Mouse (Mus musculus) heart, adult 8-10 months (tissue): ENCODE data around the gene Nell2. TPM values are rescaled to one million over a fixed set of nuclear protein-coding genes. Genes with fewer than 3 reads are reported as not detected.

ENCODE experiments used
- DNase-seq: peaks from one replicate; pipeline ENCODE4 v3.0.0; 2022; ENCODE audit warnings: low spot score
- total RNA-seq, 4 experiments: library from RNA; stranded (reverse); gene quantifications; 2 replicates each; pipeline ENCODE4 v1.2.4; 2022

Gene Nell2
- total RNA-seq, 4 experiments from 2014 or later = 0.11 TPM; not detected in 2

DNA sequence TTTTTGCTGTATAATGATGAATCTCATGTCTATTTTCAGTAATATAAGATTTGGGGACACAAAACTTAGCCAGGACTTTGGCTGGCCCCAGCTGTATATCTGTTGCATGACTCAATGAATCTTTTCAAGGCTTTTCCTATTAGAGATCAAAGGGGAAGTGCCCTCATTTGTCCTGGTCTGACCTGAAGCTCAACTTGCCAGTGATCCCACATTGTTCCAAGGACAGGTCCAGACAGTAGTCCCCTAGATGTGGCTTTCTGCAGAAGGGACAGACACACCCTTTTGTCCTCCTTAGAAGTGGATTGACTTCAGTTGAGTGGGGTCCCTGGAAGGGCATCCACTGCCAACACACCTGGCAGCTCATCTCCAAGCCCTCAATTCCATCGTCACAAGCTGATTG, 173.6 kb downstream of the Nell2 start:
- no peak for DNase-seq

DNA sequence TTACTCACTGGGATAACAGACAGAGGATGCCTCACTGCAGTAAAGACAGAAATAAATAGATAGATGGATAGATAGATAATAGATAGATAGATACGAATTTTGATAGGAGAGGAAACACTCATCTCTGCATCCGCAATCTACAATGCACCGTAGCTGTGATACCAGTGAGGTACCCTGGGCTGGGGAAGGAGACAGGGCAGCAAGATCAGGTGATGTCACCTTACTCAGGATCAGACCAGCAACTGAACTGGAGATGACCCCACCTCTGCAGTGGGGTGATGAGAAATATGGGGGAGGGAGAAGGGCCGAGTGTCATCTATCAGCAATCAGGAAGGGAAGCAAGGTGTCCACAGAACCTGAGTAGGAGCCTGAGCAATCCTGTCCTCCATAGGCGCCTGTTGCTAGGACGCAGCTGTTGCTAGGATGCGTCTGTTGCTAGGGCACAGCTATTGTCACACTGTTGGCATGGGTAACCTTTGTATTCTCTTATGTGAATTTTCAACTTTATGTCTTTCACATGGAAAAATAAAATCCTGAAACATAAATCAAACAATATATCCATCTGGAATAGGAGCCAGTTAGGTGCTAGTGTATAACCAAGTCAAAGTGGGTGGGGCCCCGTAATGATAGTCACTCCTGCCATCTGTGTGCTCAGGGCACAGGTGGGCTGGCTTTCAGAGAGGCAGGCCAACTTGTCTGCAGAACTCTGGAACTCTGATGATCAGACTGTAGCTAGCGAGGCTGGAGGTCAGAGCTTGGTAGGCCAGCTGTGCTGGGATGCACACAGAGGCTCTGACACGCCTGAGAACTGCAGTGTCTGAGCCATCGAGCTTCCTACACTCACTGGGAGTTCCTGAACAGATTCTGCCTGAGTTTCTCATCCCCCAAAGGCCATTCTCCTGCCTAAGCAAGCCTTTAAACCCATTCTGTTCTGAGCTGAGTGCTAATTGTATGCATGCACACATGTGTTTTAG, 193.7 kb downstream of the Nell2 start:
- DNase-seq = no peak

DNA sequence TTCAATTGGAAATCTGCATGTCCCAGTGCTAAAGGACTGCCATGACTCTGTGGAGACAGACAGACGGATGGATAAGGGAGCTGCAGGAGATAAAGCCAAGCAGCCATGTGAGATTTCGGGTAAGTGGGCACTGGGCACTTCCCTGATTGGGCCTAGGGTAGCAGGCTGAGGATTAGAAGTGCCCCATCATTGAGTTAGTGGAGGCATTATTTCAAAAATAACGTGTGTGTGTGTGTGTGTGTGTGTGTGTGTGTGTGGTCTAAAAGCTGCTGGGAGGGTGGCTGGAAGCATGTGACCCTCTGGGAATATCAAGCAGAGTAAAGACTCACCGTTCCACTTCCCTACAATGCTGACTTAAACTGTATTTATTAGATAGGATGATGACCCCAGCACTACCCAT, 195.1 kb downstream of the Nell2 start:
- no peak for DNase-seq

DNA sequence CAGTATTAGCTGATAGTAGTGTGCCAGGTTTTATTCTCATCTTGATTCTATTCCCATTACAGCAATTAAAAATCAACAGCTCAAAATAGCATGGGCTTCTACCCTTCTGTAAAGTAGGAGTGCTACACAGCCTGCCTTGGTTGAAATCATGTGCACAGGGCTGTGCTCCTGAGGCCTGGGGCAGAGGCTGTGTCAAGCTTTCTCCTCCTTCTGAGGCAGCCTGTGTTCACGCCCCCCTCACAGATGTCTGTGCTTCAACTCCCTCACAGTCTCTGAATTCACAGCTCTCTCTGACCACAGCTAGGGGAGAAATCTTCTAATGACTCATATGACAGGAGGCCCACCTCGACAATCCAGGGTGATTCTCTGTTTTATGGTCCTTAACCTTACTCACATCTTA, 197.4 kb downstream of the Nell2 start:
- DNase-seq = no peak

DNA sequence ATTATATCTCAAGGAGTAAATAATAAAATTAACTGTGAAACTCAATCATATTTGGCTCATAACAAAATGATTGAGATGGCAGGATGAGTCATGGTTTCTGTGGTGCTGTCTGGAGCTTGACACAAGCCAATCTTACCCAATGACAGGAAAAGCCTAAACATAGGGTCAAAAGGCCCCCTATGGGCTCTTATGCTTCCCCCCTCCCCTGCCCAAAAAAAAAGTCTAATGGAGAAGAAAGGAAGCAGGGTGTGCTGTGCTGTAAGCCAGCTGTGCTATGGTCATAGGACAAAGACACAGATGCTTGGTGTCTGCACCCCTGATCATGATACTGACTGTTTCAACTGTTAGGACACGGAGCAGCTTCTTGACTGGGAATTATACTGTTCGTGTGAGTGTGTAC, 205.6 kb downstream of the Nell2 start:
- no peak for DNase-seq

DNA sequence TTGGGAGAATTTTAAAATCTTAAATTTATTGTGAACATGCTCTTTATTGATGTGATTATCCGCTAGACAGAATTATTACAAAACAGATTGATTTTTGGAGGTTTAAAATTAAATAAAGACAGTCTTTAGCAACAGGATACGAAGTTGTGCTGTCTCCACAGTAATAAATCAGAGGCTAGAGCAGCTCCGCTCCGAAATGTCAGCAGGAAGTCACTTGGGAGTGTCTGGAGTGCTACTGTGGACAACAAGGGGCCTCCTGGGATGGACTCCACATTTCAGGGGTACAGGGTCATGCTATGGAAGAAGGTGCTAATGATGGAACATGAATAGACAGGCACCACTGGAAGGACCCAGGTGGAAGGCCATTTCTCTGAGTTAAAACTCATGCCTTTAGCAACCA, 211.7 kb downstream of the Nell2 start:
- DNase-seq = no peak

DNA sequence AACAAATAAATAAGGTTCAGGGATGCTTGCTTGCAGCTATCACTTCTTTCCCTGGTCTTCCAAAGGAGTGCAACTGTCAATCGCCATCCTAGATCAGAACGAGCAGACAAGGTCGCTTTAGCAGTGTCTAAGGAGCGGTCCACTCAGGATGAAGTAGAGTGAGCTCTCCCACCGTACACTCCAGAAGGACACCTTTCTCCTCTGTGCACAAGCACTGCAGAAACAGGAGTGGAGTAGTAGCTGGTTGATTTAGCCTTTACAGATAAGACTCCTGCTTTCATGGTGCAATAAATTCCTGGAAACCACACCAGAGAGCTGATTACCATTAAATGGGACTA, 213.6 kb downstream of the Nell2 start:
- DNase-seq = no peak

DNA sequence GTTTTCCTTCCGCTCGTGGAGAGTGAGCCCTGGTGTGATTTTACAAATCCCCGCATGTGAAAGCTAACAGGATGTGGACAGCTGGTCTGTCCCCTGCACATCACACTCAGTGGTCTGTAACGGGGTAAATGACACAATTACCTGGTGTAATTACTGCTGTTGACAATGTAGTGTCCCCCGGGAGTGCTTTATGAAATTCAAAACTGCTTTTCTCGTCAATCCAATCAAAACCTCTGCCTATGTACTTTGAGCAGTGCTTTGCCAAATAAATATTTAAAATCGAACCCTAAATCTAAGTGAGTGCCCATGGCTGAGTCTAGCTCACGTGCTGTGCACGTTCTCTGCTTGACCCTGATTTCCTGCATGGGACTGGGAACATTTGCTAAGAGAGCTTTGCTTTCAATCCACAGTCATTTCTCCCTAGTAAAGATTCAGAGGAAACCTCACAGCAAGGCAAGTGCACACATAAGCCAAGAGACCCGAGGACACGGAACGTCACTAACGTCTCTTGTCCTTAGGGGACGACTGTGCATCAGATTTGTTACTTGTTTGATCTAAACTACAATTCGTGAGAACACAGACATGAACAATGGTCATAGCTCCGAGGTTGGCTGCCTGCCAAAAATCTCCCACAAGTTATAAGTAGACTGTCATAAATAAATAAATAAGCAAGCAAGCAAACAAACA, 214.1 kb downstream of the Nell2 start:
- no peak for DNase-seq

DNA sequence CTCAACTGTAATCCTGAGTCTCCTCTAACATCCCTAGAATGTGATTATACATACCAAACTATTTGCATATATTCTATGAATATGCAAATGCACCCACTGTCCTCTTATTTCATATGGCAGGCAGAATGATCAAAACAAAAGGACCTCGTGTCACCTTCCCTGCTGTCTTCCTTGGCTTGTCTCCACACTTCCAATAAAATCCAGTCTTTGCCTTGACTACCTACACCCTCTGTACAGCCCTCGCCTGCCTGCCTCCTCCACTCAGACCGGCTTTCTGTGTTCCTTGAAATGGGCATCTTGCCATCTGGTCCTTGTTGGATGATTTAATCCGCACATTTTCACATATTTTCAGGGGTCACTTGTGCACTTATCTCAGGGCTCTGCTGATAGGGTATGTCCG, 215.1 kb downstream of the Nell2 start:
- no peak for DNase-seq

DNA sequence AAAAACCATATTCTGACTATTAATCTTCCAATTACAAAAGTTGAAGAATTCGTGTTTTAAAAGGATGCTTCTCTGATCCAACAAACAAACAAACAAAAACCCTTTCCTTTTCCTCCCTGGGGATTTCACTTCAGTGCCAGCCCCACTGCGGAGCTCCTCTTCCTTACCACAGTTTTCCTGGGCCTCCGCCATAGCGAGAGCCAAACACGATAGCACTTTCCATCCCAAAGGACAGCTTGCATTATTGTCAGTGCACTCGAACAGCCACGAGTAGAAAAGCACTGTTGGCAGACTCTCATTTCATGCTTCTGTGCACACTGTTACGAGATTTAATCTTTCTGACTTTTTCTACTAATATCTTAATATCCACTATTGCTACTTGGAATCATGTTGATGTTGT, 224.3 kb downstream of the Nell2 start:
- DNase-seq = no peak

DNA sequence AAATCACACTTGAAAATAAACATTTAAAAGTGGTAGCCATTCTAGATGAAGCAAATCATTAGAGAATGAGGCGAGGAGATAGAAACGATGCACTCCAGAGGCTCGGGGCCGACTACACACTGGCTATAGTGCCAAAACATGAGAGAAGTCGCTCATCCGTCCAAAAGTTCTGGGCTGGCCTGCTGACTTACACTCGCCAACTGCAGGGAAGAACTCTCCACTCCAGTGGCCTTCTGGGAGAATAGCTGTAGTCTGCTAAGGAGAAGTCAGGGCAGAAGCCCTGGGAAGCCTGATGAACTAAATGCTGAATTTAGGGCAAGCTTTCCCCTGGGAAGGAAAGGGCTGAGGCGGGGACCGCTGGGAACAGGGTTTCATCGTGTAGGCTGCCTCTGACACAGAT, 231.8 kb downstream of the Nell2 start:
- DNase-seq = peak; percentile 18

DNA sequence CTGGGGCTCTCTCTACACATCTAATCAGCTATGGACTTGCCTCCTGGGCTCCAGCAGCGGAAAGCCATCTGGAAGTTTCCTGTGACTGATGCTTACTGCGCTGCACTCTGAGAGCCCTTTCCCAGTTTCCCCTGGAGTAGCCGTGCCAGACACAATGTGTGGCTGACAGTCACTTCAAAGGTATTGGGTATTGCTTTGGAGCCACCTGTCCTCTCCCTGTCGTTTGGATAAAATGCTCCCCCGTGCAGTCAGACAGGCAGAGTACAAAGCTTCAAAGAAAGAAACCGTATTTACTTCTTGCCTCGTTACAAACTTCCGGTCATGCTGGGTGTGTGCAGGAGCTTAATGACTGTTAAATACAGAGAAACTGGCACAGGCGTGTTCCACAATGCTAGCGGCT, 239.3 kb downstream of the Nell2 start:
- DNase-seq = no peak

DNA sequence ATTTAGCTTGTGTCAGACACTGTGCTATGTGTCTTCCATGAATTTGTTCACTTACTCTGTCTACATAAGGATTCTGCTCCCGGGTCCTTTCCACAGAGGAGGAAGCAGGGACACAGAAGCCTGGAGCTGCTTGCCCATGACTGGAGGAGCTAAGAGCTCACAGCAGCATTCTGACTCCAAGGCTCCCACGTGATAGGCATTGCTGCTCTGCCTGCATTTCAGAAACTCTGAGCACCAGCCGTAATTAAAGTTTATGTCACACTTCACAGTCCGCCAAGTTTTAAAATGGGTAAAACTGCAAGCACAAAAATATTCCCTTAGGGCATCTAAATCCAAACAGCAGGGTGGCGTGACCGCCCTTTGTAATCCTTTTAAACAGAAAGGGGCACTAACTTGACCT, 243.2 kb downstream of the Nell2 start:
- no peak for DNase-seq

DNA sequence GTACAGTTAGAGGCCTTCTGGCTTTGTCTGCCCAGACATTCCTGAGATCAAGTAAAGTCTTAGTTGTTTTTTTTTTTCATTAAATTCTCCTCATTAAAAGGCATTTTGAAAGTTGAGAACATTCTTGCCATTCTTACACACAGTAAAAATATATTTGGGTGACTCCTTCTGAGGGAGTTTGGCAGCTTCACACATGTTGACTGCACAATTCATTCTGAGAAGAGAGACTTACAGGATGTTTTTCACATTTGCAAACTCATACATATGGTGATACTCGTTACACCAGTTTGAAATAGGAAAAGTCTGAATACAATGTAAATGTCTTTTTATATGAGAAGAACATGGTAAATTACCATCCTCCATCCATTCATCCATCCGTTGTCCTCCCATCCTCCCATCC, 247.4 kb downstream of the Nell2 start:
- DNase-seq = no peak

DNA sequence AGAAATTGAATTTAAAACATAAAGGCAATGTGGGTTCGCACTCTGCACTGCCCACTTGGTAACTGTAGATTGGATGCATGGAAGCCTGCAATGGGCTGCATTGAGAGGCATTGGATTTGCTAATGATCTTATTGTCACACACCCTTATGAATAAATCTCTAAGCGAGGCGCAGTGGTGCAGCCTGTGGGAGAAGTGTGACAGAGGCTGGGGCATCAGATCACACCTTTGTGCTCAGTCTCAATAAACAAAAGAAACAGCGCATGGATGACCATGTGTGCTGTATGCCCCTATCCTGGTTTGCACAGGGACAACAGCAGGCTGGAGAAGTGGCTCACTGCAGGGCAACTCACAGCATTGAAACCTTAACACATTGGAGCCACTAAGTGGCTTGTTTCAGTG, 250.4 kb downstream of the Nell2 start:
- no peak for DNase-seq

DNA sequence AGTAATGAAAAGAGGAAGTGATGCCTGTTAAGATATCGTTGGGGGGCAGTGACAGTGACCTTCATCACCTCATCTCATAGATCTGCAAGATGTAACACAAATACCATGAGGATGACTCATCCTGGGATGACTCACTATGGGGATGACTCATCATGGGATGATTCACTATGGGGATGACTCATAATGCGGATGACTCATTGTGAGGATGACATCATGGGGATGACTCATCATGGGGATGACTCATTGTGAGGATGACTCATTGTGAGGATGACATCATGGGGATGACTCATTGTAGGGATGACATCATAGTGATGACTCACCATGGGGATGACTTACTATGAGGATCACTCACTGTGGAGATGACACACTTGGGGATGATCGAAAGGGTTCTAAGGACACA, 251.8 kb downstream of the Nell2 start:
- DNase-seq = no peak

DNA sequence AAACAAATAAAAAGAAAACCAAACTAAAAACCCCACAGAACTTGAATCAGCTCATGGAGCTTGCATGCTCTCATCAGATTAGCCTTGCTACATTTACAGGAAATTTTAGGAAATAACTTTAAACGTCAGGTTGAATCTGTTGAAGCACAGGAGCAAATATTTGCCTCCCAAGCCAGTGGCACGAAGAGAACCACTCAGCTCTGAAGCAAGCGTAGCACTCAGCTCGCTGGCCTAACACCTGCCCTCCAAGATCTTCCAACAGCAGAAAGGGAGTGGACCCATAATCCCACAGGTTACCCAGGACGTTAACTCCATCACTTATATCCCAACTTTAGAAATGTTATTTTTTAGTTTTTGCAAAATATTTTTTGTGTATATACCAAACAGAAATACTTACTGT, 252.8 kb downstream of the Nell2 start:
- no peak for DNase-seq

DNA sequence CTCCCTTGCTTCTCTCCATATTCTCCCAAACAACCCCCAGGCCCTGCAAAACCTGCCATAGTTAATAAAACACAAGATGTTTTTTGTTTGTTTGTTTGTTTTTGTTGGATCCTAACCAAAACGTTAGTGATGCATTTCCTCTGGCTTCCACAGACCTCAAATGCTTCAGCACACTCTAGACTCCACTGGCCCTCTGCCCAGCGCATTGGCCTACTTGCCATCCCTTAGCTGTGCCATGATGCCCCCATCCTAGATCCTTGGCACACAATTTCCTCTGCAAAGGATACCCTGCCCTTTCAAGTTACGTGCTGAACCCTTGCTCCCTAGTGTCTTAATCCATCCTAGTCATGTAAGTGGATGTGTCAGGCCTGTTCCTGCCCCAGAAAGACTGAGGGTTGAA, 255.1 kb downstream of the Nell2 start:
- no peak for DNase-seq

DNA sequence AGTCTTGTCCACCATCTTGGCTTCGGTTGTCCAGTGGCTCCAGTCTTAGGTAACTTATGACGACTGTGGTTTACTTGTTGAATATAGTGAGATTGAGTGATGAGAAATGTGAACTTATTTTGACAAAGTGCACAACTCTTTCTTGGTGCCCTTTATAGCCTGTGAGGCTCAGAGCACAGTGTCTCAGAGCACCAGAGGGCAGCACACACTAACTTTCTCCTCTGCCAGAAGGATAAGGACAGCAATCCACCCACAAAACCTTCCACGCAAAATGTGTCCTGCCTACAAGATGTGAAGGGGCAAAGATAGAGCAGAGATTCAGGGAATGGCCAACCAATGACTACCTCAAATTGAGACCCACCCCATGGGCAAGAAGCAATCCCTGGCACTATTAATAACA, 256.2 kb downstream of the Nell2 start:
- DNase-seq = no peak

DNA sequence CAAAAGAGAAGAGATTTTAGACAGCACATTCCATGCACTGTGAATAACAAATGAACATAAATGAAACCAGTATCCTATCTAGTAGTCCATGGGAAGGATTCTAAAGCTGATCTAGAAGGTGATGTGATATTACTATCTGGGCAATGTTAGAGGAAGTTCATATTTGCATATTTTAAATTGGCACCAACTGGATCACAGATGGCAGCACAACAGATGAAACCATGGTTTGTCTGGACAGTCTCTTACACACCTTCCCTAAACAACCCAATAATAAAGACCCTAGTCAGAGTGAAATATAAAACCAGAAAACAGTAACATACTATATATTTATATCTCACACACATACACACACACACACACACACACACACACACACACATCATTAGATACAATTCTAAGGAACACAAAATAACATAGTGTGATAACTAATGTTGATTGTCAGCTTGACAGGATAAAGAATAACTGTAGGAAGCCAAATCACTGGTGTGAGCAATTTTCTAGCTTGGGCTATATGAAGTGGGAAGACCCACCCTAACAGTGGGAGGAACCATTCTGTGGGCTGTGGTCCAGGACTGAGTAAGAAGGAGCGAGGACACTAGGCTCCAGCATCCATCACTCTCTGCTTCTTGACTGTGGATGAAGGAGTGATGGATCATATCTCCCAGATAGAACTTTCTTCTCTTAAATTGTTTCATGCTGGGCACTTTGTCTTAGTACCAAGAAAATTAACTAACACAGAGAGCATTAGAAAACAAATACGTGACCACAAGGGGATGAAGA, 268.5 kb downstream of the Nell2 start:
- DNase-seq = no peak

DNA sequence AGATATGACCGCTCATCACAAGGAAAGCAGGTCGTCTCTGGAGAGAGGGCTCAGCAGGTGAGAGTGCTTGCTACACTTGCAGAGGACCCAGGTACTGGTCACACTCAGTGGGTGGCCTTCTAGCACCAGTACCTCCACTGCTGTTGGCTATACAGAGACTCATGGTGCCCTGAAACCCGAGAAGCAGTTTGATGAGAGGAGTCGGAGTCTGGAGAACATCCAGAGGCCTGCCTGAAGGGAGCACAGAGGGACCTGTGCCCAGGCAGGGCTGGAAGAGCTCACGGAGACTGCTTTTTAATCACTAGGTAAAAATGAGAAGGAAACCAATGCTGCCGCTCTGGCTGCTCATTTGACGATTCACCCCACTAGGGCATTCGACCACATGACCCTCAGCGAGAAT, 271.2 kb downstream of the Nell2 start:
- no peak for DNase-seq

DNA sequence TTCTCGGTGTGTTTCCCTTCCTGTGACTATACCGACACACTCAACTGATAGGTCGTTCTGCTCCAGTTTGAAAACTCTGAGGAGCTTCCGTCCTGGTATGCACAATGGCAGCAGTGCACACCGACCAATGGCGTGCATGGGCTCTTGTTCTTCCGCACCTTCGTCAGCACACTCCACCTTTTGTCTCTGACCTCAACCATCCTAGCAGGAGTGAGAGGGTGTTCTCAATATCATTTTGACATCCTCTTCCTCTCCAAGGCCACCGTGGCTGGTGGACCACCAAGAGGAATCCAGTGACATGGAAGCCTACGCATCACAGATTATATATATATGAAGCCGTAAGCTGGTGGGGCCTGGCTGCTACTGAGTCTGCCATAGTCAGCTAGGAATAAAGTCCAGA, 282.8 kb downstream of the Nell2 start:
- DNase-seq = no peak

DNA sequence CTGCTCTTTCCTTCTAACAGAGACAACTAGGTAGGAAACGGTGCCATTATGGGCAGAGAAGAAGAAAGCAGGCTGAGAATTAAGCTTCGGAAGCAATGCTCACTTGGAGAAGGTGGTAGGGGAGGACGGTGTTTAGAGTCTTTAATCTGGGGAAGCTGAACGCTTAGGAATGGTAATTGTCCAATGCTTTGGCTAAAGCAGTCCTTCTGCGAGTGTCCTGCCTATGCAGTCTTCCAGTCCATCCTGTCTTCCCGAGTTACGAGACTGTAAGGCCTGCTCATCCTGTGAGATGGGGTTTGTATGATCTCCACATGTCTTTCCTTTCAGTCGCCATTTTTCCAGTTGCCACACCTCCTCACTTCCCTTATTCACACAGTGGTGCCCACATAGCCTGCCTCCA, 284.5 kb downstream of the Nell2 start:
- DNase-seq = no peak
